ENCODE assay signal across 37 mouse cellular contexts in genomic region chr6:40448626-40449025, GRCm38 (mm10). TPM values are rescaled to one million over a fixed set of nuclear protein-coding genes. Genes with fewer than 3 reads are reported as not detected.
"Had no signal": no experiment of that assay in that cellular context is flagged by ENCODE, and none has a peak within 500 bp of the region (broad histone marks: within the 10 kb centered on the region; RNA-seq: fewer than 3 reads in every experiment).

No protein-coding gene starts in this region.

- H3K27ac ChIP-seq: embryonic facial prominence, embryonic 10.5 days; embryonic facial prominence, embryonic 12.5 days; embryonic facial prominence, embryonic 13.5 days; embryonic facial prominence, embryonic 15.5 days; forebrain, embryonic 10.5 days; forebrain, embryonic 12.5 days; forebrain, embryonic 13.5 days; forebrain, embryonic 15.5 days; gastrocnemius, adult 2 months; heart, adult 2 months; heart, embryonic 10.5 days had no signal

- H3K27me3 ChIP-seq: embryonic facial prominence, embryonic 12.5 days; embryonic facial prominence, embryonic 13.5 days; embryonic facial prominence, embryonic 15.5 days; forebrain, embryonic 12.5 days; forebrain, embryonic 13.5 days; forebrain, embryonic 15.5 days had no signal

- H3K4me1 ChIP-seq: embryonic facial prominence, embryonic 10.5 days; embryonic facial prominence, embryonic 12.5 days; embryonic facial prominence, embryonic 13.5 days; embryonic facial prominence, embryonic 15.5 days; forebrain, embryonic 10.5 days; forebrain, embryonic 12.5 days; forebrain, embryonic 13.5 days; forebrain, embryonic 15.5 days; heart, embryonic 10.5 days had no signal

- H3K9me3 ChIP-seq: embryonic facial prominence, embryonic 10.5 days; embryonic facial prominence, embryonic 12.5 days; embryonic facial prominence, embryonic 13.5 days; embryonic facial prominence, embryonic 15.5 days; forebrain, embryonic 10.5 days; forebrain, embryonic 12.5 days; forebrain, embryonic 13.5 days; forebrain, embryonic 15.5 days; heart, embryonic 10.5 days had no signal

- DNase-seq: cerebellum, adult 9-11 months; cerebellum, postnatal 10 days; cerebellum, postnatal 14 days; cerebellum, postnatal 25 days; cerebellum, postnatal 36 days; embryo, embryonic 11 days; forebrain, postnatal 0 days; gastrocnemius, adult 2 months; gastrocnemius, postnatal 10 days; gastrocnemius, postnatal 14 days; gastrocnemius, postnatal 25 days; gastrocnemius, postnatal 36 days; heart, adult 11 months; heart, adult 2 months had no signal

- H3K36me3 ChIP-seq: embryonic facial prominence, embryonic 10.5 days; embryonic facial prominence, embryonic 12.5 days; embryonic facial prominence, embryonic 13.5 days; embryonic facial prominence, embryonic 15.5 days; forebrain, embryonic 10.5 days; forebrain, embryonic 12.5 days; forebrain, embryonic 15.5 days; heart, embryonic 10.5 days had no signal

- H3K4me2 ChIP-seq: embryonic facial prominence, embryonic 12.5 days; embryonic facial prominence, embryonic 13.5 days; embryonic facial prominence, embryonic 15.5 days; forebrain, embryonic 12.5 days; forebrain, embryonic 13.5 days; forebrain, embryonic 15.5 days; heart, embryonic 11.5 days had no signal

- ATAC-seq: forebrain, embryonic 13.5 days; forebrain, embryonic 14.5 days; forebrain, embryonic 15.5 days; forebrain, embryonic 16.5 days; forebrain, postnatal 0 days had no signal

- H3K4me3 ChIP-seq: embryonic facial prominence, embryonic 10.5 days; embryonic facial prominence, embryonic 12.5 days; embryonic facial prominence, embryonic 13.5 days; embryonic facial prominence, embryonic 15.5 days; erythroblast, embryonic 14.5 days; forebrain, embryonic 10.5 days; forebrain, embryonic 12.5 days; forebrain, embryonic 13.5 days; forebrain, embryonic 15.5 days; gastrocnemius, adult 2 months; heart, adult 2 months; heart, embryonic 10.5 days had no signal

- H3K9ac ChIP-seq: embryonic facial prominence, embryonic 12.5 days; embryonic facial prominence, embryonic 13.5 days; embryonic facial prominence, embryonic 15.5 days; forebrain, embryonic 12.5 days; forebrain, embryonic 13.5 days; forebrain, embryonic 15.5 days; forebrain, postnatal 0 days had no signal

RNA-seq across cellular contexts. Expression of gene Wee2, which starts 9.7 kb away (rescaled TPM):
- total RNA-seq: common myeloid progenitor, adult 5-6 weeks; forebrain, postnatal 0 days; gastrocnemius, adult 18-20 months; gastrocnemius, adult 2 months; gastrocnemius, adult 8-10 months; gastrocnemius, postnatal 10 days; gastrocnemius, postnatal 14 days; gastrocnemius, postnatal 25 days; gastrocnemius, postnatal 36 days; gastrocnemius, postnatal 4 days; granulocyte monocyte progenitor cell, adult 5-6 weeks; heart, adult 2 months; heart, adult 8-10 months had no signal
- polyA plus RNA-seq: embryonic facial prominence, embryonic 10.5 days; embryonic facial prominence, embryonic 11.5 days; embryonic facial prominence, embryonic 12.5 days; embryonic facial prominence, embryonic 13.5 days; embryonic facial prominence, embryonic 15.5 days; erythroblast, embryonic 14.5 days; heart, adult 2 months; heart, embryonic 11.5 days had no signal

RNA-seq across cellular contexts. Expression of gene E330009J07Rik, which starts 12.7 kb away (rescaled TPM):
- polyA plus RNA-seq: erythroblast, embryonic 14.5 days had no signal

RNA-seq across cellular contexts. Expression of gene Tas2r137, which starts 42.4 kb away (rescaled TPM):
- total RNA-seq: common myeloid progenitor, adult 5-6 weeks; gastrocnemius, adult 18-20 months; gastrocnemius, adult 2 months; gastrocnemius, adult 8-10 months; gastrocnemius, postnatal 10 days; gastrocnemius, postnatal 14 days; gastrocnemius, postnatal 25 days; gastrocnemius, postnatal 36 days; gastrocnemius, postnatal 4 days; granulocyte monocyte progenitor cell, adult 5-6 weeks; heart, adult 2 months had no signal
- polyA plus RNA-seq: embryonic facial prominence, embryonic 11.5 days; embryonic facial prominence, embryonic 12.5 days; embryonic facial prominence, embryonic 13.5 days; embryonic facial prominence, embryonic 14.5 days; embryonic facial prominence, embryonic 15.5 days; erythroblast, embryonic 14.5 days; forebrain, embryonic 10.5 days; forebrain, embryonic 12.5 days; forebrain, embryonic 14.5 days; forebrain, embryonic 15.5 days; forebrain, embryonic 16.5 days; forebrain, postnatal 0 days; gonadal fat pad, adult 2 months; heart, adult 2 months; heart, embryonic 10.5 days; heart, embryonic 11.5 days had no signal

RNA-seq across cellular contexts. Expression of gene Tas2r108, which starts 44.7 kb away (rescaled TPM):
- total RNA-seq: common myeloid progenitor, adult 5-6 weeks; gastrocnemius, adult 18-20 months; gastrocnemius, adult 2 months; gastrocnemius, adult 8-10 months; gastrocnemius, postnatal 10 days; gastrocnemius, postnatal 14 days; gastrocnemius, postnatal 25 days; gastrocnemius, postnatal 36 days; gastrocnemius, postnatal 4 days; granulocyte monocyte progenitor cell, adult 5-6 weeks; heart, adult 2 months; heart, adult 8-10 months had no signal
- polyA plus RNA-seq: cortical plate, adult 2 months; embryonic facial prominence, embryonic 14.5 days; embryonic facial prominence, embryonic 15.5 days; erythroblast, embryonic 14.5 days; forebrain, embryonic 12.5 days; forebrain, embryonic 14.5 days; forebrain, embryonic 15.5 days; forebrain, embryonic 16.5 days; forebrain, postnatal 0 days; heart, adult 2 months; heart, embryonic 10.5 days had no signal
